Mouse (Mus musculus): ENCODE measurements around the gene Gm20388.
"Not testable (repeated sequence)": the region's sequence is repeated elsewhere in the genome, so short reads cannot be mapped to it uniquely, and the experiment has no call there.

- TF ChIP-seq GATA1, TAL1 (IDR thresholded peaks at IDR 0.05; ENCODE audit: low read length): not testable (repeated sequence)
Observed at GRCm38 (mm10) chr8:123623523-123623922, 3712.9 kb downstream of the Gm20388 start.

Measured in erythroblast, embryonic 14.5 days (primary cell).